Mouse (Mus musculus): ENCODE measurements around the gene Slc28a1.

The Slc28a1 gene

DNA sequence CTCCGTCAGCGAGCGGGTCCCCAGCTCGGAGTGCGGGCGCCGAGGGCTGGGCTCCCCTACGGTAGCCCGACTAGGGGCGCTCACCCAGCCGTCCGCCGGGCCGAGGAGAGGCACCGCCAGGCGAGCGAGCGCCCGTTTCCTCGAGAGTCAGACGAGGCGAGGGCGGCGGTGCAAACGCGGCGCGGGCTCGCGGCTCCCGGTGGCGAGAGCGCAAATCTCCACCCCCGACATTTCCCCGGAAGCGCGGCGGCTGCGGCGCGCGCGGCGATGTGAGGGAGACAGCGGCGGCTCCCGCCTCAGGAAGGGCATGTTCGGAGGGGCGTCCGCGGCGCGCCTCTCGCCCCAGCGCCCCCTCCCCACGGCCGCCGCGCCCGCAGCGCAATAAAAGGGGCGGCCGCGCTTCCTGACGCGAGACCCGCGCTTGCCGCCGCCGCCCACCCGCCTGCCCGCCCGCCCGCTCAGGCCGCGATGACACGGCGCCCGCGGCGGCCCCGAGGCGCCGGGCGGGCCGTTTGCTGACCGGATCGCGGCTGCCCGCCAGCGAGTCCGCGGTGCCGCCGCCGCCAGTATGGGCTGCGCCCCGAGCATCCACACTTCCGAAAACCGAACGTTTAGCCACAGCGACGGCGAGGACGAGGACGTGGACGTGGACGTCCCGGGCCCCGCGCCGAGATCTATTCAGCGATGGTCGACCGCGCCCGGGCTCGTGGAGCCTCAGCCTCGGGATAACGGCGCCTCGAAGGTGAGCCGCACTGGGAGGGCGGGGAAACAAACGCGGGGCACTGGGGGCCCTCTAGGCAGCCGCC, 99.0 kb downstream of the Slc28a1 start, which contains the start of gene Pde8a:
Gene Pde8a, plus strand, starts transcription at position 250 of the 806 bp plus-strand sequence.
- no peak for DNase-seq (ENCODE audit: low spot score)

DNA sequence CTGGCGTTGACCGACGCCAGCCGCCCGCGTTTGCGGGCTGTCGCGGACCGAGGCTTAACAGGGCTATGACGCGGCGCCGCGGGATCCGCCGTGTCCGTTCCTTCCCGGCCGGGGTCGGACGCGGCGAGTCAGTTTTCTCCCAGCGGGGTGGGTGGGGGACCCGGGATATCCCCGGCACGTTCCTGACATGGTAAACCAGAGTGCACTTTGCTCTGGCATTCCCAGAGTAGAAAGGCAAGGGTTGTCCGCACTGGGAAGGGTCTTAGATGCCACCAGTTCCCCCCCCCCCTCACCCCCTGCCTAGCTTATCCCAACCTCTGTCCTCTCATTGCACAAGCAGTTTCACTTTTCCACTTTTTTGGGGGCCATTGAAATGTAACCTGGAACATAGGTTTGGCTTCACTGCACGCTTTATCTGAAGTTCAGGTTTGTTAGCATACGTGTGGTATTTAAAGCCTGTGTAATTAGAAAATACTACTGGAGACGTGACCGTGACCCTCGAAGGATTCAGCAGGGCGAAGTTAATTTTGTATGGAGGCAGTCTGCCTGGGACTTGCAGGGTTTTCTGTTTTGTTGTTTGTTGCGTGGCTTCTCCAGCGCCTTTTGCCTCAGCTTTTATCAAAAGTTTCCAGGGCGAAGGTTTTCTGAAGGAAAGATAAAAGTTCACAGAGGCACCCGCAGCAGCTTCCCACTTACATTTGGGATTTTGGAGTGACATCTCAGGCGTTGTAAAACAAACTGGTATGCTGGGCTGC, 99.7 kb downstream of the Slc28a1 start:
- no peak for DNase-seq (ENCODE audit: low spot score)

DNA sequence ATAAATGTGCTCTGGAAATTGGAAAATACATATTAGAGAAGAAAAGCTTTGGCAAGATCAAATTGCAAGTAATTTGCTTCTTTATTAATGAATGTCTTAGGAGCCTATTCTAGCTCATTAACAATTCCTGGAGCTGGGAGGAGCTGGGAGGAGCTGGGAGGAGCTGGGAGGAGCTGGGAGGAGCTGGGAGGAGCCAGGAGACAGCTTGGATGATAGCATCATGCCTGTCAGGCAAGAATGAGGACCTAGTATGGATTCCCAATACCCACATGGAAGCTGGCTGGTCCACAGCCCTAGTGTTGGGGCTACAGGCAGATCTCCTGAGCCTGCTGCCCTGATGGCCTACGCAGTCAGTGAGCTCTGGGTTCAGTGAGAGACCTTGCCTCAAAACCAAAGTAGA, 101.4 kb downstream of the Slc28a1 start:
- DNase-seq (ENCODE audit: low spot score) = no peak

DNA sequence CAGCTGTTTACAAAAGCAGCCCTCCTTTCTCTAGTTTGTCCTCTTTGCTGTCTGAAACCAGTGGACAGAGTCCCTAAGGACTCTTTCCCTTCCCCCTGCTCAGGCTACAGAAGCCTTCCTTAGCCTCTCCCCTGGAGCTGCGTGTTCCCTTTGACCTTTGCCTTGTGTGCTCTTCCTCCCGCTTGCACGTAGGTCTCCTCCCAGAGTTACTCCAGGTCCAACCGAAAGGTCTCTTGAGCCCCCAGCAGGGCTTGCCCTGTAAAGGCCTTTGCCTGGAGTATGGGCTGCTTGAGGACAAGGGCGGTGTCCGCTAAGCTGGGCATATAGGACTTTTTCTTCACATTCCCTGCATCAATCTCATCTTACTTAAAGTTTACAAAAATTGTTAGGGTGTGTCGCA, 104.7 kb downstream of the Slc28a1 start:
- DNase-seq (ENCODE audit: low spot score) = no peak

Data from spleen, adult 12 weeks (tissue).